Mouse (Mus musculus) liver, adult 2 months (tissue): ENCODE data around the gene Pnmal1. TPM values are rescaled to one million over a fixed set of nuclear protein-coding genes. Genes with fewer than 3 reads are reported as not detected.
A peak's percentile ranks its signal among the peaks of the same experiment; 100 is the strongest.

Experiments used
- DNase-seq: peaks from one replicate; pipeline ENCODE4 v3.0.0-alpha.2; 2011; ENCODE audit warnings: low read depth, low spot score; ENCODE audit errors: extremely low read depth
- H3K27ac ChIP-seq: fragments of 200-500 bp; replicated peaks from 2 replicates; pipeline ENCODE4 v1.5.1; 2012; ENCODE audit warnings: low read depth, mild to moderate bottlenecking, control low read depth, inconsistent platforms, low read length; ENCODE audit not compliant: insufficient read depth
- H3K27me3 ChIP-seq: fragments of 200-500 bp; 2 replicates; pipeline ENCODE4 v1.6.1; 2012; ENCODE audit warnings: mild to moderate bottlenecking, moderate library complexity, low read length, inconsistent platforms; ENCODE audit not compliant: control insufficient read depth, insufficient read depth
- H3K36me3 ChIP-seq: fragments of 200-500 bp; 2 replicates; pipeline ENCODE4 v1.6.1; 2012; ENCODE audit warnings: low read length, inconsistent platforms; ENCODE audit not compliant: control insufficient read depth, insufficient read depth
- H3K4me1 ChIP-seq: fragments of 200-500 bp; 2 replicates; pipeline ENCODE4 v1.6.1; 2011; ENCODE audit warnings: low read length; ENCODE audit not compliant: control insufficient read depth, insufficient read depth
- H3K4me3 ChIP-seq: fragments of 200-500 bp; 2 replicates; pipeline ENCODE4 v1.5.1; 2011; ENCODE audit warnings: low read depth, mild to moderate bottlenecking, control low read depth, low read length, moderate library complexity; ENCODE audit not compliant: insufficient read depth
- H3K79me2 ChIP-seq: fragments of 200-500 bp; 2 replicates; pipeline ENCODE4 v1.6.1; 2012; ENCODE audit warnings: inconsistent platforms, mild to moderate bottlenecking, low read length, moderate library complexity; ENCODE audit not compliant: control insufficient read depth, insufficient read depth
- H3K9ac ChIP-seq: fragments of 200-500 bp; 2 replicates; pipeline ENCODE4 v1.6.1; 2012; ENCODE audit warnings: low read depth, mild to moderate bottlenecking, control low read depth, inconsistent platforms, low read length
- CTCF ChIP-seq: fragments of 200-500 bp; IDR thresholded peaks from 2 replicates; pipeline ENCODE4 v1.5.1; 2011; ENCODE audit warnings: low read depth, low read length, control low read depth
- POLR2A ChIP-seq: fragments of 200-500 bp; IDR thresholded peaks from 2 replicates; pipeline ENCODE4 v1.6.1; 2011; ENCODE audit warnings: low read length, control low read depth; ENCODE audit not compliant: insufficient read depth; ENCODE audit errors: extremely low read depth
- WGBS: fragments of 180-500 bp; shearing (Covaris S2); methylation state at CpG from one replicate; pipeline ENCODE4 v1.1.7; 2018; 5-methylcytosine and 5-hydroxymethylcytosine counted together
- polyA plus RNA-seq: library from polyadenylated mRNA; depleted of rRNA; stranded (reverse); fragments of >200 nt; gene quantifications from 2 replicates; pipeline ENCODE4 v1.2.3, GENCODE M21; 2012
- total RNA-seq: library from RNA; depleted of rRNA; stranded (reverse); fragments of >200 nt; gene quantifications from 2 replicates; pipeline ENCODE4 v1.2.3, GENCODE M21; 2014

Gene Pnmal1
- total and polyA plus RNA-seq, 2 experiments = not detected

- Histone ChIP-seq H3K27me3 (no peaks in the 10 kb centered on the region), H3K9ac (no peak overlapping the region), H3K36me3 (no peaks in the 10 kb centered on the region), H3K4me1 (no peaks in the 10 kb centered on the region), H3K27ac (no peak overlapping the region), H3K79me2 (no peaks in the 10 kb centered on the region), H3K4me3 (no peak overlapping the region)
- TF ChIP-seq CTCF (peak; percentile 53), POLR2A (no peak)
- 22% methylated on average over 14 of the region's 14 CpGs for WGBS
- peak; percentile 57 for DNase-seq
These were observed 27.4 kb upstream of the Pnmal1 start for GRCm38 (mm10) chr7:16931968-16932627.

GRCm38 (mm10) chr7:16932704-16933577, 26.5 kb upstream of the Pnmal1 start:
- 43% methylated on average over 14 of the region's 14 CpGs for WGBS
- H3K27me3 ChIP-seq = no peaks in the 10 kb centered on the region
- no peak overlapping the region for H3K9ac ChIP-seq
- H3K4me3 ChIP-seq = no peak overlapping the region
- DNase-seq = no peak
- no peaks in the 10 kb centered on the region for H3K36me3 ChIP-seq
- H3K79me2 ChIP-seq = no peaks in the 10 kb centered on the region
- no peak overlapping the region for H3K27ac ChIP-seq
- H3K4me1 ChIP-seq = no peaks in the 10 kb centered on the region
- TF ChIP-seq POLR2A = no peak
- peak; percentile 44; the same call in 1 of the 2 replicates for TF ChIP-seq CTCF

- 56% methylated on average over 4 of the region's 4 CpGs for WGBS
- DNase-seq = no peak
- H3K36me3 ChIP-seq = no peaks in the 10 kb centered on the region
- H3K4me1 ChIP-seq = no peaks in the 10 kb centered on the region
- no peaks in the 10 kb centered on the region for H3K79me2 ChIP-seq
- no peak overlapping the region for H3K9ac ChIP-seq
- H3K27me3 ChIP-seq = no peaks in the 10 kb centered on the region
- no peak overlapping the region for H3K4me3 ChIP-seq
- no peak overlapping the region for H3K27ac ChIP-seq
- TF ChIP-seq POLR2A = no peak
- TF ChIP-seq CTCF = peak; percentile 54
These were observed 22.2 kb upstream of the Pnmal1 start for GRCm38 (mm10) chr7:16937312-16937711.

GRCm38 (mm10) chr7:16938117-16938791, 21.2 kb upstream of the Pnmal1 start:
- Histone ChIP-seq H3K9ac (no peak overlapping the region), H3K27ac (no peak overlapping the region), H3K79me2 (no peaks in the 10 kb centered on the region), H3K27me3 (no peaks in the 10 kb centered on the region), H3K36me3 (no peaks in the 10 kb centered on the region), H3K4me1 (no peaks in the 10 kb centered on the region), H3K4me3 (no peak overlapping the region)
- TF ChIP-seq POLR2A (no peak), CTCF (no peak)
- no peak for DNase-seq
- WGBS = 68% methylated on average over 17 of the region's 17 CpGs

- no peak overlapping the region for H3K9ac ChIP-seq
- H3K36me3 ChIP-seq = no peaks in the 10 kb centered on the region
- no peak for DNase-seq
- no peak overlapping the region for H3K4me3 ChIP-seq
- H3K79me2 ChIP-seq = no peaks in the 10 kb centered on the region
- no peak for TF ChIP-seq CTCF
- TF ChIP-seq POLR2A = no peak
- WGBS = 79% methylated on average over 7 of the region's 7 CpGs
- no peak overlapping the region for H3K27ac ChIP-seq
- H3K4me1 ChIP-seq = no peaks in the 10 kb centered on the region
- H3K27me3 ChIP-seq = peaks cover 8% of the 10 kb centered on the region
These were observed 19.2 kb upstream of the Pnmal1 start for GRCm38 (mm10) chr7:16940292-16940691.
